Mouse (Mus musculus) hindbrain, embryonic 15.5 days (tissue): ENCODE measurements around the gene Cep19. TPM values are rescaled to one million over a fixed set of nuclear protein-coding genes. Genes with fewer than 3 reads are reported as not detected.

ENCODE experiments used
- ATAC-seq: fragments of 200-750 bp; cut with Nextera tagmentation; 2 replicates; pipeline ENCODE4 v1.8.0; 2017; ENCODE audit warnings: low read depth, moderate number of reproducible peaks, moderate TSS enrichment; ENCODE audit not compliant: low FRiP score
- H3K27ac ChIP-seq: fragments of 300-500 bp; sonication (generic); replicated peaks from 2 replicates; pipeline ENCODE4 v1.5.1; 2015; ENCODE audit warnings: mild to moderate bottlenecking, inconsistent platforms
- H3K27me3 ChIP-seq: fragments of 300-500 bp; sonication (generic); 2 replicates; pipeline ENCODE4 v1.6.1; 2015; ENCODE audit warnings: control low read depth, inconsistent platforms
- H3K36me3 ChIP-seq: fragments of 300-500 bp; sonication (generic); 2 replicates; pipeline ENCODE4 v1.6.1; 2015; ENCODE audit warnings: control low read depth, inconsistent platforms
- H3K4me1 ChIP-seq: fragments of 300-500 bp; sonication (generic); replicated peaks from 2 replicates; pipeline ENCODE4 v1.6.1; 2015; ENCODE audit warnings: control low read depth, inconsistent platforms
- H3K4me2 ChIP-seq: fragments of 300-500 bp; sonication (generic); 2 replicates; pipeline ENCODE4 v1.6.1; 2015; ENCODE audit warnings: moderate library complexity, mild to moderate bottlenecking, inconsistent platforms
- H3K4me3 ChIP-seq: fragments of 300-500 bp; sonication (generic); 2 replicates; pipeline ENCODE4 v1.5.1; 2015; ENCODE audit warnings: mild to moderate bottlenecking, inconsistent platforms
- H3K9ac ChIP-seq: fragments of 300-500 bp; sonication (generic); 2 replicates; pipeline ENCODE4 v1.6.1; 2015; ENCODE audit warnings: inconsistent platforms
- H3K9me3 ChIP-seq: fragments of 300-500 bp; sonication (generic); 2 replicates; pipeline ENCODE4 v1.6.1; 2016; ENCODE audit warnings: control low read depth, inconsistent platforms
- WGBS: fragments of 180-500 bp; shearing (Covaris S2); methylation state at CpG from one replicate; pipeline ENCODE4 v1.1.7; 2015; 5-methylcytosine and 5-hydroxymethylcytosine counted together
- polyA plus RNA-seq: library from polyadenylated mRNA; unstranded; fragments of >200 nt; fragmentation: Nextera tagmentation; extraction: Ambion mirVana; gene quantifications from 2 replicates; pipeline ENCODE4 v1.2.1, GENCODE M21; 2015

Gene Cep19
- polyA plus RNA-seq, 1 experiment from 2014 or later, result 44.2 TPM

GRCm38 (mm10) chr16:32110951-32111699 is 11.5 kb downstream of the Cep19 start:
- WGBS, result 81% methylated on average over 15 of the region's 15 CpGs
- no peak overlapping the region for H3K27ac ChIP-seq
- ATAC-seq, result no peak

GRCm38 (mm10) chr16:32113541-32114218 is 14.1 kb downstream of the Cep19 start:
- no peak for ATAC-seq
- no peak overlapping the region for H3K27ac ChIP-seq
- H3K9me3 ChIP-seq, result no peaks in the 10 kb centered on the region
- peaks cover 19% of the 10 kb centered on the region; the same call in 1 of the 2 replicates for H3K36me3 ChIP-seq
- H3K4me2 ChIP-seq, result no peak overlapping the region
- no peaks in the 10 kb centered on the region for H3K4me1 ChIP-seq
- no peak overlapping the region for H3K4me3 ChIP-seq
- no peaks in the 10 kb centered on the region for H3K27me3 ChIP-seq
- WGBS, result 67% methylated on average over 23 of the region's 23 CpGs
- H3K9ac ChIP-seq, result no peak overlapping the region

More at GRCm38 (mm10) chr16:32110951-32111699, 11.5 kb downstream of the Cep19 start:
- Histone ChIP-seq H3K27me3 (no peaks in the 10 kb centered on the region), H3K9me3 (no peaks in the 10 kb centered on the region), H3K4me3 (no peak overlapping the region), H3K9ac (no peak overlapping the region), H3K4me2 (no peak overlapping the region), H3K4me1 (no peaks in the 10 kb centered on the region), H3K36me3 (peaks cover 37% of the 10 kb centered on the region)

- Histone ChIP-seq H3K4me2 (no peak overlapping the region), H3K4me3 (no peak overlapping the region), H3K27me3 (no peaks in the 10 kb centered on the region), H3K9ac (no peak overlapping the region), H3K4me1 (no peaks in the 10 kb centered on the region), H3K27ac (no peak overlapping the region), H3K9me3 (no peaks in the 10 kb centered on the region), H3K36me3 (peaks cover 14% of the 10 kb centered on the region; the same call in 1 of the 2 replicates)
- no peak for ATAC-seq
- WGBS, result 83% methylated on average over 10 of the region's 10 CpGs
Observed at GRCm38 (mm10) chr16:32114406-32114805, 14.8 kb downstream of the Cep19 start.

- Histone ChIP-seq H3K36me3 (peaks cover 9% of the 10 kb centered on the region; the same call in 1 of the 2 replicates), H3K27ac (no peak overlapping the region), H3K27me3 (no peaks in the 10 kb centered on the region), H3K4me1 (no peaks in the 10 kb centered on the region), H3K9ac (no peak overlapping the region), H3K4me3 (no peak overlapping the region), H3K9me3 (no peaks in the 10 kb centered on the region), H3K4me2 (peak overlapping the region; percentile 34; the same call in 1 of the 2 replicates)
- no peak for ATAC-seq
- WGBS, result 19% methylated on average over 15 of the region's 15 CpGs
Observed at GRCm38 (mm10) chr16:32114968-32115695, 15.5 kb downstream of the Cep19 start.

GRCm38 (mm10) chr16:32115781-32116180 is 16.2 kb downstream of the Cep19 start:
- H3K4me1 ChIP-seq, result no peaks in the 10 kb centered on the region
- no peak overlapping the region for H3K4me3 ChIP-seq
- no peak for ATAC-seq
- H3K9me3 ChIP-seq, result no peaks in the 10 kb centered on the region
- no peak overlapping the region for H3K27ac ChIP-seq
- no peaks in the 10 kb centered on the region for H3K27me3 ChIP-seq
- WGBS, result 65% methylated on average over 6 of the region's 6 CpGs
- 0 out of 2 replicates have a peak, but pooled peaks cover 3% of the 10 kb centered on the region for H3K36me3 ChIP-seq
- no peak overlapping the region for H3K4me2 ChIP-seq
- H3K9ac ChIP-seq, result no peak overlapping the region

- Histone ChIP-seq H3K27ac (no peak overlapping the region), H3K4me1 (no peaks in the 10 kb centered on the region), H3K36me3 (0 out of 2 replicates have a peak, but pooled peaks cover 3% of the 10 kb centered on the region), H3K27me3 (no peaks in the 10 kb centered on the region), H3K4me3 (no peak overlapping the region), H3K9ac (no peak overlapping the region), H3K4me2 (no peak overlapping the region), H3K9me3 (no peaks in the 10 kb centered on the region)
- ATAC-seq, result no peak
- 74% methylated on average over 5 of the region's 5 CpGs for WGBS
Observed at GRCm38 (mm10) chr16:32116186-32116585, 16.6 kb downstream of the Cep19 start.

- WGBS, result 78% methylated on average over 3 of the region's 3 CpGs
- Histone ChIP-seq H3K9me3 (no peaks in the 10 kb centered on the region), H3K4me2 (no peak overlapping the region), H3K27ac (no peak overlapping the region), H3K36me3 (no peaks in the 10 kb centered on the region), H3K4me1 (no peaks in the 10 kb centered on the region), H3K27me3 (no peaks in the 10 kb centered on the region), H3K9ac (no peak overlapping the region), H3K4me3 (no peak overlapping the region)
- no peak for ATAC-seq
Observed at GRCm38 (mm10) chr16:32120454-32120853, 20.9 kb downstream of the Cep19 start.

GRCm38 (mm10) chr16:32124020-32124419 is 24.4 kb downstream of the Cep19 start:
- no peak overlapping the region for H3K4me2 ChIP-seq
- no peak for ATAC-seq
- H3K4me3 ChIP-seq, result no peak overlapping the region
- no peaks in the 10 kb centered on the region for H3K9me3 ChIP-seq
- WGBS, result 93% methylated on average over 7 of the region's 7 CpGs
- no peaks in the 10 kb centered on the region for H3K27me3 ChIP-seq
- no peaks in the 10 kb centered on the region for H3K4me1 ChIP-seq
- H3K9ac ChIP-seq, result no peak overlapping the region
- no peak overlapping the region for H3K27ac ChIP-seq
- H3K36me3 ChIP-seq, result no peaks in the 10 kb centered on the region

- no peak for ATAC-seq
- no peak overlapping the region for H3K27ac ChIP-seq
- 72% methylated on average over 17 of the region's 17 CpGs for WGBS
Observed at GRCm38 (mm10) chr16:32124444-32125335, 25.1 kb downstream of the Cep19 start.

GRCm38 (mm10) chr16:32125364-32125763 is 25.8 kb downstream of the Cep19 start:
- Histone ChIP-seq H3K4me2 (no peak overlapping the region), H3K36me3 (no peaks in the 10 kb centered on the region), H3K9ac (no peak overlapping the region), H3K9me3 (no peaks in the 10 kb centered on the region), H3K4me1 (no peaks in the 10 kb centered on the region), H3K27ac (no peak overlapping the region), H3K4me3 (no peak overlapping the region), H3K27me3 (no peaks in the 10 kb centered on the region)
- WGBS, result 94% methylated on average over 3 of the region's 3 CpGs
- ATAC-seq, result no peak

More at GRCm38 (mm10) chr16:32124444-32125335, 25.1 kb downstream of the Cep19 start:
- Histone ChIP-seq H3K9me3 (no peaks in the 10 kb centered on the region), H3K4me3 (no peak overlapping the region), H3K4me2 (no peak overlapping the region), H3K4me1 (no peaks in the 10 kb centered on the region), H3K36me3 (no peaks in the 10 kb centered on the region), H3K27me3 (no peaks in the 10 kb centered on the region), H3K9ac (no peak overlapping the region)

- 86% methylated on average over 4 of the region's 4 CpGs for WGBS
- Histone ChIP-seq H3K4me3 (no peak overlapping the region), H3K27ac (no peak overlapping the region), H3K9ac (no peak overlapping the region), H3K36me3 (no peaks in the 10 kb centered on the region), H3K4me2 (no peak overlapping the region), H3K4me1 (no peaks in the 10 kb centered on the region), H3K27me3 (no peaks in the 10 kb centered on the region), H3K9me3 (no peaks in the 10 kb centered on the region)
- ATAC-seq, result no peak
Observed at GRCm38 (mm10) chr16:32127046-32127445, 27.4 kb downstream of the Cep19 start.
